Mouse (Mus musculus) limb, embryonic 15.5 days (tissue): ENCODE data around the gene Chat. TPM values are rescaled to one million over a fixed set of nuclear protein-coding genes. Genes with fewer than 3 reads are reported as not detected.
A peak's percentile ranks its signal among the peaks of the same experiment; 100 is the strongest.

Experiments used
- ATAC-seq: fragments of 200-750 bp; cut with Nextera tagmentation; 2 replicates; pipeline ENCODE4 v1.8.0; 2017; ENCODE audit warnings: low read depth, moderate TSS enrichment; ENCODE audit not compliant: insufficient number of reproducible peaks, low FRiP score, low TSS enrichment
- H3K27ac ChIP-seq: fragments of 300-500 bp; sonication (generic); 2 replicates; pipeline ENCODE4 v1.5.1; 2015; ENCODE audit warnings: moderate library complexity, mild to moderate bottlenecking, inconsistent platforms
- H3K27me3 ChIP-seq: fragments of 300-500 bp; sonication (generic); 2 replicates; pipeline ENCODE4 v1.6.1; 2015; ENCODE audit warnings: inconsistent platforms
- H3K36me3 ChIP-seq: fragments of 300-500 bp; sonication (generic); 2 replicates; pipeline ENCODE4 v1.6.1; 2015; ENCODE audit warnings: inconsistent platforms
- H3K4me1 ChIP-seq: fragments of 300-500 bp; sonication (generic); 2 replicates; pipeline ENCODE4 v1.6.1; 2015; ENCODE audit warnings: inconsistent platforms
- H3K4me2 ChIP-seq: fragments of 300-500 bp; sonication (generic); 2 replicates; pipeline ENCODE4 v1.6.1; 2015; ENCODE audit warnings: mild to moderate bottlenecking, inconsistent platforms
- H3K4me3 ChIP-seq: fragments of 300-500 bp; sonication (generic); 2 replicates; pipeline ENCODE4 v1.5.1; 2015; ENCODE audit warnings: mild to moderate bottlenecking, inconsistent platforms
- H3K9ac ChIP-seq: fragments of 300-500 bp; sonication (generic); 2 replicates; pipeline ENCODE4 v1.6.1; 2015; ENCODE audit warnings: inconsistent platforms
- H3K9me3 ChIP-seq: fragments of 300-500 bp; sonication (generic); 2 replicates; pipeline ENCODE4 v1.6.1; 2016; ENCODE audit warnings: inconsistent platforms
- WGBS: fragments of 180-500 bp; shearing (Covaris S2); methylation state at CpG from one replicate; pipeline ENCODE4 v1.1.7; 2015; 5-methylcytosine and 5-hydroxymethylcytosine counted together
- polyA plus RNA-seq: library from polyadenylated mRNA; unstranded; fragments of >200 nt; fragmentation: Nextera tagmentation; extraction: Ambion mirVana; gene quantifications from 2 replicates; pipeline ENCODE4 v1.2.1, GENCODE M21; 2015

The Chat gene
- polyA plus RNA-seq, 1 experiment from 2014 or later, result not detected

GRCm38 (mm10) chr14:32492521-32492920, 26.7 kb upstream of the Chat start:
- WGBS, result 15% methylated on average over 13 of the region's 13 CpGs
- ATAC-seq, result no peak

GRCm38 (mm10) chr14:32482061-32482460, 16.3 kb upstream of the Chat start:
- Histone ChIP-seq H3K27ac (no peak overlapping the region), H3K9ac (no peak overlapping the region), H3K4me1 (no peaks in the 10 kb centered on the region), H3K4me3 (no peak overlapping the region), H3K36me3 (no peaks in the 10 kb centered on the region), H3K4me2 (no peak overlapping the region), H3K27me3 (0 out of 2 replicates have a peak, but pooled peaks cover 3% of the 10 kb centered on the region), H3K9me3 (no peaks in the 10 kb centered on the region)
- 8% methylated on average over 3 of the region's 3 CpGs for WGBS
- ATAC-seq, result no peak

More at GRCm38 (mm10) chr14:32492521-32492920, 26.7 kb upstream of the Chat start:
- H3K4me2 ChIP-seq, result peak overlapping the region; percentile 25; the same call in 1 of the 2 replicates
- H3K4me3 ChIP-seq, result no peak overlapping the region
- H3K9ac ChIP-seq, result no peak overlapping the region
- H3K27ac ChIP-seq, result no peak overlapping the region
- no peaks in the 10 kb centered on the region for H3K9me3 ChIP-seq
- H3K27me3 ChIP-seq, result peaks cover 19% of the 10 kb centered on the region
- no peaks in the 10 kb centered on the region for H3K4me1 ChIP-seq
- H3K36me3 ChIP-seq, result no peaks in the 10 kb centered on the region

- no peak for ATAC-seq
- Histone ChIP-seq H3K4me2 (no peak overlapping the region), H3K36me3 (no peaks in the 10 kb centered on the region), H3K4me1 (no peaks in the 10 kb centered on the region), H3K27ac (no peak overlapping the region), H3K9ac (no peak overlapping the region), H3K9me3 (no peaks in the 10 kb centered on the region), H3K27me3 (no peaks in the 10 kb centered on the region; the same call in 1 of the 2 replicates), H3K4me3 (no peak overlapping the region)
- 64% methylated on average over 1 of the region's 1 CpGs for WGBS
Observed at GRCm38 (mm10) chr14:32477581-32477980, 11.8 kb upstream of the Chat start.

GRCm38 (mm10) chr14:32476559-32476958, 10.8 kb upstream of the Chat start:
- H3K4me1 ChIP-seq, result no peaks in the 10 kb centered on the region
- no peak overlapping the region for H3K27ac ChIP-seq
- no peaks in the 10 kb centered on the region for H3K9me3 ChIP-seq
- 72% methylated on average over 6 of the region's 6 CpGs for WGBS
- H3K4me3 ChIP-seq, result no peak overlapping the region
- no peaks in the 10 kb centered on the region for H3K36me3 ChIP-seq
- ATAC-seq, result no peak
- peaks cover 5% of the 10 kb centered on the region; the same call in 1 of the 2 replicates for H3K27me3 ChIP-seq
- no peak overlapping the region for H3K9ac ChIP-seq
- H3K4me2 ChIP-seq, result no peak overlapping the region

- 13% methylated on average over 4 of the region's 4 CpGs for WGBS
- no peak for ATAC-seq
Observed at GRCm38 (mm10) chr14:32472996-32473395, 7.2 kb upstream of the Chat start.

GRCm38 (mm10) chr14:32467606-32468005, 1.8 kb upstream of the Chat start:
- Histone ChIP-seq H3K9ac (no peak overlapping the region), H3K27ac (no peak overlapping the region), H3K4me2 (no peak overlapping the region), H3K4me1 (peaks cover 32% of the 10 kb centered on the region), H3K36me3 (no peaks in the 10 kb centered on the region), H3K4me3 (no peak overlapping the region), H3K27me3 (peaks cover 71% of the 10 kb centered on the region), H3K9me3 (no peaks in the 10 kb centered on the region)
- no peak for ATAC-seq
- WGBS, result 4% methylated on average over 5 of the region's 5 CpGs

More at GRCm38 (mm10) chr14:32472996-32473395, 7.2 kb upstream of the Chat start:
- Histone ChIP-seq H3K4me1 (no peaks in the 10 kb centered on the region), H3K27me3 (peaks cover 19% of the 10 kb centered on the region; the same call in 1 of the 2 replicates), H3K9me3 (no peaks in the 10 kb centered on the region), H3K4me3 (no peak overlapping the region), H3K27ac (no peak overlapping the region), H3K36me3 (no peaks in the 10 kb centered on the region), H3K4me2 (no peak overlapping the region), H3K9ac (no peak overlapping the region)

GRCm38 (mm10) chr14:32465506-32465870, 301 bp downstream of the Chat start:
- no peak for ATAC-seq
- no peaks in the 10 kb centered on the region for H3K36me3 ChIP-seq
- 1% methylated on average over 9 of the region's 11 CpGs for WGBS
- H3K4me1 ChIP-seq, result peaks cover 33% of the 10 kb centered on the region
- H3K27ac ChIP-seq, result no peak overlapping the region
- H3K4me3 ChIP-seq, result peak overlapping the region; percentile 36
- H3K9ac ChIP-seq, result no peak overlapping the region
- H3K4me2 ChIP-seq, result peak overlapping the region; percentile 73
- peaks cover 87% of the 10 kb centered on the region for H3K27me3 ChIP-seq
- H3K9me3 ChIP-seq, result no peaks in the 10 kb centered on the region

- Histone ChIP-seq H3K9ac (no peak within 1 kb of the TSS), H3K36me3 (no peaks in the 10 kb centered on the region), H3K4me3 (peak within 1 kb of the TSS; percentile 36), H3K4me1 (peaks cover 33% of the 10 kb centered on the region), H3K4me2 (peak within 1 kb of the TSS; percentile 73), H3K9me3 (no peaks in the 10 kb centered on the region), H3K27me3 (peaks cover 93% of the 10 kb centered on the region), H3K27ac (no peak within 1 kb of the TSS)
- WGBS, result under 1% methylated on average over 64 of the region's 70 CpGs
- ATAC-seq, result no peak
Observed at GRCm38 (mm10) chr14:32464601-32465505, 936 bp downstream of the Chat start, which contains the start of gene Slc18a3. Slc18a3 (minus strand) TSS chr14:32464850.

GRCm38 (mm10) chr14:32463211-32464040, 2.4 kb downstream of the Chat start:
- Histone ChIP-seq H3K9me3 (no peaks in the 10 kb centered on the region), H3K36me3 (no peaks in the 10 kb centered on the region), H3K4me2 (peak overlapping the region; percentile 73; the same call in 1 of the 2 replicates), H3K4me1 (peaks cover 33% of the 10 kb centered on the region), H3K9ac (no peak overlapping the region), H3K27me3 (peaks cover 98% of the 10 kb centered on the region), H3K27ac (no peak overlapping the region), H3K4me3 (peak overlapping the region; percentile 36; the same call in 1 of the 2 replicates)
- 3% methylated on average over 74 of the region's 74 CpGs for WGBS
- ATAC-seq, result no peak

GRCm38 (mm10) chr14:32452552-32452951, 13.2 kb downstream of the Chat start:
- no peak overlapping the region for H3K4me2 ChIP-seq
- no peak for ATAC-seq
- H3K4me1 ChIP-seq, result no peaks in the 10 kb centered on the region
- no peak overlapping the region for H3K4me3 ChIP-seq
- H3K36me3 ChIP-seq, result no peaks in the 10 kb centered on the region
- H3K9ac ChIP-seq, result no peak overlapping the region
- peaks cover 32% of the 10 kb centered on the region for H3K27me3 ChIP-seq
- H3K9me3 ChIP-seq, result no peaks in the 10 kb centered on the region
- 11% methylated on average over 4 of the region's 4 CpGs for WGBS
- no peak overlapping the region for H3K27ac ChIP-seq

- H3K4me3 ChIP-seq, result no peak overlapping the region
- no peaks in the 10 kb centered on the region for H3K36me3 ChIP-seq
- WGBS, result 68% methylated on average over 6 of the region's 6 CpGs
- ATAC-seq, result no peak
- no peaks in the 10 kb centered on the region for H3K27me3 ChIP-seq
- H3K9ac ChIP-seq, result no peak overlapping the region
- H3K27ac ChIP-seq, result no peak overlapping the region
- H3K4me1 ChIP-seq, result no peaks in the 10 kb centered on the region
- no peak overlapping the region for H3K4me2 ChIP-seq
- H3K9me3 ChIP-seq, result no peaks in the 10 kb centered on the region
Observed at GRCm38 (mm10) chr14:32446989-32447388, 18.8 kb downstream of the Chat start.
